Mouse (Mus musculus): Measurements from ENCODE around the gene Ocln. TPM values are rescaled to one million over a fixed set of nuclear protein-coding genes. Genes with fewer than 3 reads are reported as not detected.

Ocln gene
- total RNA-seq (2023) = not detected

DNA sequence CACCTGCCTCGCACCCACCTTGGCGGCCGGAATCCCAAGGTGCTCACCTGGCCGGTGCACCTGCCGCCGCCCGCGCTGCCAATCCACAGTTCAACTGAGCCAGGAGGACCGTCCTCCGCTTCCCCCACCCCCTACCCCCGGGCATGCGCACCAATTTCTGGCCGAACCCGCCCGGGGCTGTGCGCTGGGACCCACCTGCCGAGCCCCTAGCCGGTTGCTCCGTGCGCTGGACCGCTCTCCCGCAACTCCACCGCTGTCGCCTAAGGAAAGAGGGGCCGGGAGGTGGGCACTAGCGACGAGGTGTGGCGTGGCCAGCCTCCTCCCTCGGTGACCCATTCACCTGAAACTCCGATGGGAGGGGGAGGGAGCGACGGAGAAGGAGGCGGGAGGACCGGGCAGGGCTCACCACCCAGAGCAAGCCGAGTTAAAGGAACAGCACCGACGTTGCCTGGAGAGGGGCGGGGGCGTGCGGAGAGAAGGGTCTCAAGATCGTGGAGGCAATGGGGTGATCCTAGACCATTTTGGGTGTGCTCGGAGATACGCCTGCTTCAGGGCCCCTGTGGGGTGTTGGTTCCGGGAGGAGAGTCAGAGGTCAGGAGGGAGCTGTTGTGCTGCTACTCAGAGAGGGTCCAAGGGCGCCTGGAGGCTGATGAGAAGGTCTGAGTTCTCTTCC, at the start of gene Ocln:
Ocln (minus strand) TSS at position 350 of the 673 bp plus-strand sequence.

DNA sequence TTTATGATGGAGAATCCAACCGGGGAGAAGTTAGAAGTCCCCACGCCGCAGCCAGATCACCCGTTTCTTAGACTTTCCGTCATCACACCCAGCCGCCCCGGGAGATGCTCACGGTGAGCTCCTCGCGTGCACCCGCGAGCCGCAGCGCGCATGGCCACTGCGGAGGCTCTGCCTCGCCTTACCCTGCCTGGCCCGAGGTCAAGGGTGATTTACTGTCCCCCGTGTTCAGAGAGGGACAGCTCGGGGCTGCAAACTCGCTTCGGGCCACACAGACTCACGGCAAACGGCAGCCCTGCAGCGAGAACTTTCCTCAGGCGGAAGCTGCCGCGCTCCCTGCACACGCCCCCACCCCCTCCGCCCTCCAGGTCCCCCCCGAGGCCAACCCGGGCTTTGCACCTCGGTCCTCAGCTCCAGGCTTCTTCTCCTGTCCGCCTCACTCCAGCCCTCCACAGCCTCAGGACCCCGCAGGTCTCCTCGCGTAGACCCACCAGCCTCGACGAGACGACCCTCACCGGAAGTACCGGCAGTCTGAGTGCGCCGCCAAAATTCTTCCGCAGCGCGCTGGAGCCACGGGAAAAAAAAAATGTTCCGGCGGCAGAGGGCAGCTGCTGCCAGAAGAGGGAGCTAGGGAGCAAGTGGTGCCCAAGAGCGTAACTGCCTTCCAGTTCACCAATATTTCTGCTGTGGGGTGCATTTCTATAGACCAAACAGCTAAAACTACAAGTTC, 60.3 kb downstream of the Ocln start, which contains the start of gene Gtf2h2:
Gtf2h2 (minus strand) TSS at position 519 of the 727 bp plus-strand sequence.

GRCm38 (mm10) chr13:100452415-100453127, 99.9 kb downstream of the Ocln start, which contains the start of gene Naip1:
TSS of gene Naip1 (minus strand) at chr13:100452869.

Other genes with a start within 250 kb of the Ocln start
- gene Naip6, start 235.0 kb downstream of the Ocln start, total RNA-seq (2023) = 10 to 100 TPM; 16.9 to 21.4 TPM
- 1 to 10 TPM; 1.4 to 1.8 TPM for gene Naip1, start 99.8 kb downstream of the Ocln start, total RNA-seq (2023)
- 10 to 100 TPM; 13.6 to 16.9 TPM for gene Gtf2h2, start 60.1 kb downstream of the Ocln start, total RNA-seq (2023)
- under 1 TPM; 0.35 to 0.36 TPM for gene Marveld2, start 64.3 kb upstream of the Ocln start, total RNA-seq (2023)
- gene Ak6, start 98.3 kb upstream of the Ocln start, total RNA-seq (2023) = 10 to 100 TPM; 74.1 to 74.8 TPM
- 10 to 100 TPM; 20.1 to 21.0 TPM for gene Rad17, start 98.3 kb upstream of the Ocln start, total RNA-seq (2023)
- gene Taf9, start 98.9 kb upstream of the Ocln start, total RNA-seq (2023) = 10 to 100 TPM in 1 of 2 experiments, 1 to 10 TPM in 1; 8.6 to 14.0 TPM
- 10 to 100 TPM; 47.9 to 51.0 TPM for gene Ccdc125, start 117.0 kb upstream of the Ocln start, total RNA-seq (2023)
- gene Cdk7, start 178.2 kb upstream of the Ocln start, total RNA-seq (2023) = 10 to 100 TPM; 16.7 to 18.0 TPM
- 10 to 100 TPM; 16.9 to 21.7 TPM for gene Mrps36, start 191.9 kb upstream of the Ocln start, total RNA-seq (2023)
- 10 to 100 TPM in 1 of 2 experiments, 1 to 10 TPM in 1; 9.7 to 11.0 TPM for gene Cenph, start 223.2 kb upstream of the Ocln start, total RNA-seq (2023)
- 10 to 100 TPM; 53.0 to 63.0 TPM for gene Ccnb1, start 233.9 kb upstream of the Ocln start, total RNA-seq (2023)